Mouse (Mus musculus): Measurements from ENCODE around the gene Kntc1. TPM values are rescaled to one million over a fixed set of nuclear protein-coding genes. Genes with fewer than 3 reads are reported as not detected.

The Kntc1 gene
- total RNA-seq, 1 experiment from 2014 or later = 59.1 TPM

- peak; percentile 55 for ATAC-seq (replicated peaks; ENCODE audit: low read depth, poor library complexity, severe bottlenecking)
These were observed 113.1 kb downstream of the Kntc1 start for GRCm38 (mm10) chr5:123862374-123863350.

GRCm38 (mm10) chr5:123863934-123864333 lies 114.4 kb downstream of the Kntc1 start:
- no peak for ATAC-seq (replicated peaks; ENCODE audit: low read depth, poor library complexity, severe bottlenecking)

- ATAC-seq (replicated peaks; ENCODE audit: low read depth, poor library complexity, severe bottlenecking) = peak; percentile 74
These were observed 115.8 kb downstream of the Kntc1 start, which contains the start of gene Hcar2 for GRCm38 (mm10) chr5:123865365-123865764. Gene Hcar2, minus strand, starts transcription at chr5:123865499.

GRCm38 (mm10) chr5:123866457-123866856 lies 116.9 kb downstream of the Kntc1 start:
- no peak for ATAC-seq (replicated peaks; ENCODE audit: low read depth, poor library complexity, severe bottlenecking)

GRCm38 (mm10) chr5:123869615-123870014 lies 120.1 kb downstream of the Kntc1 start:
- no peak for ATAC-seq (replicated peaks; ENCODE audit: low read depth, poor library complexity, severe bottlenecking)

Other genes with a start within 250 kb of the Kntc1 start
- 0.14 TPM in 1 of 2 replicates, not detected in the other for gene B3gnt4, start 239.3 kb upstream of the Kntc1 start, total RNA-seq (2017)
- gene Diablo, start 225.5 kb upstream of the Kntc1 start, total RNA-seq (2017) = 38.3 and 60.5 TPM in 2 replicates
- gene Gm49027, start 224.2 kb upstream of the Kntc1 start, total RNA-seq (2017) = not detected in 2 replicates
- 20.5 and 22.8 TPM in 2 replicates for gene Vps33a, start 176.7 kb upstream of the Kntc1 start, total RNA-seq (2017)
- 80.8 and 105 TPM in 2 replicates for gene Clip1, start 65.1 kb upstream of the Kntc1 start, total RNA-seq (2017)
- gene Zcchc8, start 28.6 kb upstream of the Kntc1 start, total RNA-seq (2017) = 79.9 and 124 TPM in 2 replicates
- 308 and 310 TPM in 2 replicates for gene Rsrc2, start 302 bp upstream of the Kntc1 start, total RNA-seq (2017)
- gene Hcar2, start 115.8 kb downstream of the Kntc1 start, total RNA-seq (2017) = 3.6 and 4.3 TPM in 2 replicates
- not detected in 2 replicates for gene Hcar1, start 130.3 kb downstream of the Kntc1 start, total RNA-seq (2017)
- 83.5 and 117 TPM in 2 replicates for gene Denr, start 157.5 kb downstream of the Kntc1 start, total RNA-seq (2017)
- gene Gm43518, start 177.7 kb downstream of the Kntc1 start, total RNA-seq (2017) = 0.63 and 2.7 TPM in 2 replicates
- gene Ccdc62, start 181.0 kb downstream of the Kntc1 start, total RNA-seq (2017) = 1.4 and 3.6 TPM in 2 replicates
- gene Hip1r, start 223.9 kb downstream of the Kntc1 start, total RNA-seq (2017) = 13.0 and 13.6 TPM in 2 replicates